Mouse (Mus musculus): ENCODE measurements around the gene Mansc1. TPM values are rescaled to one million over a fixed set of nuclear protein-coding genes. Genes with fewer than 3 reads are reported as not detected.

Gene Mansc1
- total RNA-seq, 2 experiments from 2014 or later: 8.8 to 10.0 TPM

GRCm38 (mm10) chr6:134640485-134641475 is 8.5 kb upstream of the Mansc1 start:
- peak; percentile 79 to 86 for DNase-seq (ENCODE audit: low spot score in 2 of 2)

- no peak for DNase-seq (ENCODE audit: low spot score in 2 of 2)
Measured at GRCm38 (mm10) chr6:134639900-134640299, 7.6 kb upstream of the Mansc1 start.

- DNase-seq (ENCODE audit: low spot score in 2 of 2): no peak
Measured at GRCm38 (mm10) chr6:134639210-134639609, 6.9 kb upstream of the Mansc1 start, which contains the start of gene Borcs5. Borcs5 (plus strand) TSS chr6:134639510.

- no peak for DNase-seq (ENCODE audit: low spot score in 2 of 2)
Measured at GRCm38 (mm10) chr6:134636476-134636875, 4.2 kb upstream of the Mansc1 start.

DNA sequence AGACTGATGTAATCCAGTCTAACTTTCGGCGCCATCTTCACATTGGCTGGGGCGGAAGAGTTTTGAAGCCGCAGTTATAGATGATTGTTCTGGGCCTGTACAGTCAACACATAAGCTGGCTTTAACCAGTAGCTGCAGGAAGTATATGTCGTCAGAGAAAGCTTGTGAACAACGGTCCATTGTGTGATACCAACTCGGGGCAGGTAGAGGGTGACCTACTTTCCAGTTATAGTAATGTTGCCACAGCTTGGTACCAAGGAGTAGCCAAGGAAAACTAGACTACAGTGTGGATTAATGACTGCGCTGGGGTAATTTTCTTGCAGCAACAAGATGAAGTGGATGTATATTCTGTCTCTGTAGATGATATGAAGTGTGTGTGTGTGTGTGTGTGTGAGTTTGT is 1.3 kb upstream of the Mansc1 start:
- no peak for DNase-seq (ENCODE audit: low spot score in 2 of 2)

DNA sequence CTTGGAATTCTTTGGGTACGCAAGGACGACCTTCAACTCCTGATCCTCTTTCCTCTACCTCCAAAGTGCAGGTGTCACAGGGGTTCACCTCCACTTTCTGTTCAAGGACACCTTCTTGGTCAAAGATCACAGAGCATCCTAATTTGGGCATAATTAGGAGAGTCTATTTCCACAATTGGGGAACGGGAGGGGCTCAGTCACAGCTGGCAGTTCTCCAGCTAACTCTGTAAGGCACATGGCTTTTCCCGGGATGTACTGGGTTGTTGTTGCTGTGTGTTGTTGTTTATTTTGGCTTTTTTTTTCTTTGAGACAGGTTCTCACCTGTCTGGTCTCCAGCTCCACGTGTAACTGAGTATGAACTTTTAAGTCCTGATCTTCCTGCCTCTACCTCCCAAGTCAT is 468 bp upstream of the Mansc1 start:
- DNase-seq (ENCODE audit: low spot score in 2 of 2): no peak

GRCm38 (mm10) chr6:134630447-134630846 is 1.8 kb downstream of the Mansc1 start:
- no peak for DNase-seq (ENCODE audit: low spot score in 2 of 2)

DNA sequence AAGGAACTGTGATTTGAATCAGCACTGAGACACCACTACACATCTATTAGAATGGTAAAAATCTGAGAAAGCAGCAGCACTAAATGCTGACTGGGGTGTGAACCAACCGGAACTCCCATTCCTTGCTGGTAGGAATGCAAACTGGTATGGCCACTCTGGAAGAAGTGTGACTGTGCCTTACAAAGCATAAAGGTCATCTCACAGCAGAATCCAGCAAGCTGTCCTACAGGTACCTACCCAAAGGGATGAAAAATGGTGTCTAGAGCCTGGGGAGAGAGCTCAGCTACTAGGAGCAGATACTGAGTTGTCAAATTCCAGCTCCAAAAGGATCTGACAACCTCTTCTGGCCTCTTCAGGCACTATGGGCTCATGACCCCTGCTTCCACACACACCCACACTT is 5.7 kb downstream of the Mansc1 start:
- no peak for DNase-seq (ENCODE audit: low spot score in 2 of 2)

GRCm38 (mm10) chr6:134625431-134625830 is 6.9 kb downstream of the Mansc1 start:
- no peak for DNase-seq (ENCODE audit: low spot score in 2 of 2)

DNA sequence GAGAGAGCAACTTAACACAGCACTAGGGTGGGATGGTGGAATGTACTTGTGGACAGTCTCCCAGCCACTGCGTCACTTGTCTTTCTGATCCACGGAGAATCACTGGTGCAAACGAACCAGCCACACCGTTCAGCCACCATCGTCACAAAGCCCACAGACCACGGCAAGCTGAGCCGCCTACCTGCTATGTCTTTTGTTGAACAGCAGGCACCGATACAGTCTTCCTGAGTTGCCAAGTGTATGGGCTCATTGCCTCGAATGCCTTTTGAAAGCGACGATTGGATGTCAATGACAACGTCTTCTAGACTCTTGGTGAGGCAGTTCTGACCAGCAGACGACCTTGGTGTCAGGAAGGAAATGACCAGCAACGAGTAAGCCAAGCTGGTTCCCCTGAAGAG is 10.7 kb downstream of the Mansc1 start:
- no peak for DNase-seq (ENCODE audit: low spot score in 2 of 2)

DNA sequence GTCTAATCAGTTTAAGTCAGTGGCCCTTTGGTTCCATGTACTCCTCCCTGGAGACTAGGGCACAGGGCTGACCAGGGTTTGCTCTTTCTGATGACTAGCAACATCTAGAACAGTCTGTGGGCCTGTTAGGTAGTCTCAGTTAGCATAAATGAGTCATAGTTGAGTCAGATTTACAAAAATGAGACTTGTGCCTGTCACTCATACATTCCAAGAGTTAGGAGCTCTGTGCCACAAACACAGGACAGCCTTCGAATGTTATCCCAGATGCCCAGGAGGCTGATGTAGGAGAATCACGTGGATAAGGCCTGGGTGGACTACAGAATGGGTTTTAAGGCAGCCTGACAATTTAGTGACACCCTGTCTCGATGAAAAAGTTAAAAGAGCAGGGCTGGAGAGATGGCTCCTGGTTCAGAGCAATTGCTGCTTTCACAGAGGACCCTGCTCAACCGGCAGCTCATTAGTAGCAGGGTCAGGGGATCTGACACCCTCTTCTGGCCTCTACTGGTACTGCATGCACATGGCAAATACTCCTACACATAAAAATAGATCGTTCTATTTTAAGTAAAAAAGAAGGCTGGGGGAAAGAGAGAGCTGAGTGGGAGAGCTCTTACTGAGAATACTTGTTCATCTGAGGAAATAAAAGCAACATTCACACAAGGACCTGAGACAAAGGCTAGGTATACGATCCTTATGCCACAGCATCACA is 11.3 kb downstream of the Mansc1 start:
- DNase-seq (ENCODE audit: low spot score in 2 of 2): no peak

GRCm38 (mm10) chr6:134620129-134620528 is 12.2 kb downstream of the Mansc1 start:
- no peak for DNase-seq (ENCODE audit: low spot score in 2 of 2)

GRCm38 (mm10) chr6:134617589-134617988 is 14.7 kb downstream of the Mansc1 start:
- DNase-seq (ENCODE audit: low spot score in 2 of 2): no peak

DNA sequence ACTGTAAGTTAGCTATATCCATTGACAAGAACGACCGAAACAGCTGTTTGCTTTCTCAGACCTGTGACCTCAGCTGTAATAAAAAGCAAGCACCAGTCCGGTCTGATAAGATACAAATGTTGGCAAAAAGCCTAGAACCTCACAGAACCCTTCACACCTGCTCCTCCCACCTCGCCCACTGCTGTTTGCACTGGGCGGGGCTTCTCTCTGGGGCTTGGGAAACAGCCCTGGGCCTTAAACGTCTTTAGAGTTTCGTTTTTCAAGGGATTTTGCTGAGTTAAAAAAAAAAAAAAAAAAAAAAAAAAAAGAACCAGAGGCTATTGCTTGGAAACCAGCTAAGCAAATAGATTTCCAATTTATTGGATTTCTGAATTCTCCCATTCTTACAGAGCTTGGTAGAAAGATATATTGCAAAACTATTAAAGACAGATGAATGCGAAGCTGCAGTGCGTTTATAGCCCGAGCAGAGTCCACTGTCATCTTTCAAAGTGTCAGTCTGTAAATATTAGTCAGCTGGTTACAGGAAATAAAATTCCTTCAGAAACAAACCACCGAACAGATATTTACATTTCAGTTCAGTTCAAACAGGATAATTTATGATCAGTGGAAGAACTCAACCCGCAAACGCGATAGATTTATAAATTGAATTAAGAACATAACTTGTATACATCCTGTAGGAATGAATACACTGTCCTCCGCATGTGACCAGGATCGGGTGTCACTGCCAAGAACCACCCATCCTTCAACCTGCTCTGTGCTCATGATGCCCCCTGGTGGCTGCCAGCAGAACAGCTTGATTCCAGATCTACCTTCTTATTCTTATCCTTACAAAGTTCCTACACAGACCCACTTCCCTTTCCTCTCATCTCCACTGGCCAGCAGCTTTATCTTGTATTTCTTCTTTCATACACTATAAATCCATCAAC is 17.3 kb downstream of the Mansc1 start:
- DNase-seq (ENCODE audit: low spot score in 2 of 2): peak; percentile 57 to 77

GRCm38 (mm10) chr6:134614322-134614721 is 18.0 kb downstream of the Mansc1 start:
- no peak for DNase-seq (ENCODE audit: low spot score in 2 of 2)

GRCm38 (mm10) chr6:134611896-134612295 is 20.4 kb downstream of the Mansc1 start:
- no peak for DNase-seq (ENCODE audit: low spot score in 2 of 2)

DNA sequence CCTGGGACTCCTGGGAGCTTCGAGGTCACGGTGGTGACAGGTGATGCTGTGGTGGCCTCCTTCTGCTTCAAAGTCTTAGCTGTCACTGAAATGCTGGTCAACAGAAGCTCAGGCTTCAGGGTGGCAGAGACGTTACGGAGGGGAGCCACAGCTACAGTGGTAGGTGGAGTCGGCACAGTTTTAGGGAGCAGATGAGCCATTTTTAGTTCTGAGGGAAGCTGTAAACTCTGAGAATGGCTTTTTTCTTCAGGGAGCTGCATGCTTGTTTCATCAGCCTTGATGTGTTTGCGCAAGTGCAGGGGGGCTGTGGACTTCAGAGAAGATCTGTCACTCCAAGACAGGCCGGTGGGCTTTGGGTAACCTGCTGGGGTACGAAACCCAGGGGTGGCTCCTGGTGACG is 21.9 kb downstream of the Mansc1 start:
- DNase-seq (ENCODE audit: low spot score in 2 of 2): no peak

DNA sequence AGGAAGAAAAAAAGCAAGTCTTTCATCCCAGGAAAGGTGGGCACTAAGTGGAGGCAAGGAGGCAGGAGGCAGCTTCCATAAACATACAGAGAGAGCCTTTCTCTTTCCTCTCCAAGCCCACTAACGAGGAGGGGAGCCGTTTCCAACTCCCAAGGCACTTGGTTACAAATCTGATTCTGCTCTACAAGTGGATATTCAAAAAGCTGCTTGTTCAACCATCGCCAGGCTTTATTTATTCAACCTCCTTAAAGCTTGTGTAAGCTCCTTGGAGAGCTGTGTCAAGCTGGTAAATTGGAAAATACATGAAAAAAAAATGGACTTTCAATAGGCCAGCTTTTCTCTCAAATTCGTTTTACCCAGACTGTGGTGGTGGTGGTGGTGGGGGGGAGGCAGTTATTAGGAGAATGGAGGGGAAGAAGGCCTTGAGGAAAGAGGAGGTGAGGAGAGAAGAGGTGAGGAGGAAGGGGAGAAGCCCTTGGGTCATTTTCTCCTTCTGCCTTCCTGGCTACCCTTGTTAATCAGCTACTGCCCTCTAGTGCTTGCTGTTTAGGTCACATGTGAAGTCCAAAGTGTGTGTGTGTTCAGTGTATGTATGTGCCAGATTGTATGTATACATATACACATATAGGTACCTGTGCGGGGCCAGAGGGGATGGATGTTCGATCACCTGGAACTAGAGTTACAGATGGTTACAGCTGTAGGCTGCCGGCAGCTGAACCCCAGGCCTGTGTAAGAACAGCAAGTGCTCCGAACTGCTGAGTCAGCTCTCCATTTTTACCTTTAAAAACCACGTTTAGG is 25.1 kb downstream of the Mansc1 start:
- DNase-seq (ENCODE audit: low spot score in 2 of 2): no peak

GRCm38 (mm10) chr6:134606540-134606939 is 25.7 kb downstream of the Mansc1 start:
- DNase-seq (ENCODE audit: low spot score in 2 of 2): no peak

DNA sequence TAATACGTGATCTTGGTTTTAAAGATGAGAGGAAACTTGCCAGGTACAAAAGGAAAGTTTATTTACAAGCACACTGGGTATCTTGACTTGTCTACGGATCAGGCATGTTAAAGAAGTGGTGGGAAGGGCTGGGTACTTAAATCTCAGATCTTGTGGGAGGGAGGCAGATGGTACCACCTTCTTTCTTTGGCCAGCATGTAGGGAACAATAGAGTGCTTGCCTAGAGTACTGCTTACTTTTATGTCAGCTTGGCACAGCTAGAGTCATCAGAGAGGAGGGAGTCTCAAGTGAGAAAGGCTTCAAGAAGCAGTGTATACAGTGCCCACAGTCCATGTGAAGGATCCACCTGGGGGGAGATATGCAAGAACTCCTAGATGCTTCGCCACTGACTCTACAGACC is 27.1 kb downstream of the Mansc1 start:
- no peak for DNase-seq (ENCODE audit: low spot score in 2 of 2)
